Mouse (Mus musculus) left cerebral cortex, postnatal 14 days (tissue): ENCODE results near the gene Gm11938. TPM values are rescaled to one million over a fixed set of nuclear protein-coding genes. Genes with fewer than 3 reads are reported as not detected.
A peak's percentile ranks its signal among the peaks of the same experiment; 100 is the strongest.
"Not testable (repeated sequence)": the region's sequence is repeated elsewhere in the genome, so short reads cannot be mapped to it uniquely, and the experiment has no call there.

Experiments
- DNase-seq, 2 experiments: peaks; one replicate each; pipeline ENCODE4 v3.0.0; 2021 to 2022; ENCODE audit warnings: low spot score in 2 of 2, mixed read lengths in 1 of 2
- intact Hi-C: fragments of 180-260 bp; cut with DNase I; formaldehyde crosslinking; loops from one replicate; pipeline ENCODE4 v1.15.1; 2025
- long read RNA-seq, 2 experiments: library from polyadenylated mRNA; stranded (forward); transcript quantifications; one replicate each; pipeline ENCODE4 v2.0.0; 2021
- total RNA-seq, 2 experiments: library from RNA; stranded (reverse); gene quantifications; 2 replicates each; pipeline ENCODE4 v1.2.3; 2021

The Gm11938 gene
- not detected for total RNA-seq
- long read RNA-seq, experiment 1 = 0 reads
- long read RNA-seq, experiment 2 = 0 reads

GRCm38 (mm10) chr11:99603208-99603607 lies at the start of gene Gm11938:
TSS of gene Gm11938 (minus strand) at chr11:99603308.
- intact Hi-C loops, DNase-seq: not testable (repeated sequence)

DNA sequence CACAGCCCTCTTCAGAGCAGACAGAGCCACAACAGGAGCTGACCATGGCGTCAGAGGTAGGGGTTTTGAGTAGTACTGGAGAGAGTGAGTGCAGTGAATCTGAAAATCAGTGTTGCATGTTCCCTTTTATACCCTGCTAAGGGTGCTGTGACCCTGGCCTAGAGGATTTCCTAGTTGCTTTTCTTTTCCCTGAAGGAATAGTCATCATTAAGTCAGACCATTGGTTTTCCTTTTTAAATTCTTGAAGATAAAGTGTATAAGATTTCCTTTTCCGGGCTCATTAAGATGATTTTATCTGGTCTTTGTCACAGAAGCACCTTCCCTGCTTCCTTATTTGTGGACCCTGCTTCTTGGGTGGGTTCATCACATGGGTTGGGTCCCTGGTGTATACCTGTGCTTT lies 47.0 kb upstream of the Gm11938 start, which contains the start of gene Gm11555:
Gene Gm11555 (minus strand): TSS at position 101 of the 400 bp plus-strand sequence.
- intact Hi-C loops = no loop called here
- no peak for DNase-seq

DNA sequence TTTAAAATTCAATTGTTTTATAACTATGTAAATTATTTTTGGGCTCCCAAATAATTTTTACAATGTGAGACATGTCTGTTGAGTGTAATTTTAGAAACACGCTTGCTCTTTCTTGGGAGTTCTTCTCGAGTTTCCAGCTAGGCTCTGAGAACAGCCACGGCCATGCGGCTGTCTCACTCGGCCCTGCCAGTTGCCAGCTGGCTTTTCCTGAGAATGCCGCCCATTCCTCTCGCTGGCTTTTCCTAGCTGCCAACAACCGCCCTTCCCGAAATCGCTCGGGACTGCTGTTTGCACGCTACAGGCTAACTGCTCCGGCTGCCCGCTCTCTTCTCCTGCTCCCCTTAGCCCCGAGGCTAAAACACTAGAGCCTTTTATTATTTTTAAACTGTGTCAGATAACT lies 43.3 kb upstream of the Gm11938 start:
- intact Hi-C loops = no loop called here
- DNase-seq = peak in 1 of 2 experiments; percentile 15

GRCm38 (mm10) chr11:99644351-99644750 lies 41.2 kb upstream of the Gm11938 start:
- intact Hi-C loops = no loop called here
- no peak for DNase-seq

GRCm38 (mm10) chr11:99643635-99644139 lies 40.6 kb upstream of the Gm11938 start, which contains the start of gene Krtap4-7:
TSS of gene Krtap4-7 (minus strand) at chr11:99644089.
- intact Hi-C loops, DNase-seq: not testable (repeated sequence)

GRCm38 (mm10) chr11:99640926-99641325 lies 37.8 kb upstream of the Gm11938 start:
- no peak for DNase-seq
- intact Hi-C loops = no loop called here

DNA sequence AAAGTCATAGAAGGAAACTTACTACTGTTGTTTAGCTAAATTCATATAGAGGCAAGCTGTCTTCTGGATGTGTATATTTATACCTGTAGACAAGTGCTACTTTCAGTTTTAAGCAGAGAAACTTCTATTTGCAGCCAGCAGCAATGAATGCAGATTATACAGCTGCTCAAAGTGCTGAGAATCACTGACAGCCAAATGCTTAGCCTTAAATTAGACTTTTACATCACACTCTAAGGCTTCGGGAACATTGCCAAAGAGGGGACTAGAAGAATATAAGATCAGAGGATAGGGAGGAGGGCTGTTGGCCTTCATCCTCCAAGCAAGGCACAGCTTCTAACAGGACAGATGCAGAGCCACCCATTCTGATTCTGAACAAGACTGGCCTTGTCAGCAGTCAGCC lies 34.0 kb upstream of the Gm11938 start:
- DNase-seq = peak; percentile 38 to 69
- intact Hi-C loops = no loop called here

DNA sequence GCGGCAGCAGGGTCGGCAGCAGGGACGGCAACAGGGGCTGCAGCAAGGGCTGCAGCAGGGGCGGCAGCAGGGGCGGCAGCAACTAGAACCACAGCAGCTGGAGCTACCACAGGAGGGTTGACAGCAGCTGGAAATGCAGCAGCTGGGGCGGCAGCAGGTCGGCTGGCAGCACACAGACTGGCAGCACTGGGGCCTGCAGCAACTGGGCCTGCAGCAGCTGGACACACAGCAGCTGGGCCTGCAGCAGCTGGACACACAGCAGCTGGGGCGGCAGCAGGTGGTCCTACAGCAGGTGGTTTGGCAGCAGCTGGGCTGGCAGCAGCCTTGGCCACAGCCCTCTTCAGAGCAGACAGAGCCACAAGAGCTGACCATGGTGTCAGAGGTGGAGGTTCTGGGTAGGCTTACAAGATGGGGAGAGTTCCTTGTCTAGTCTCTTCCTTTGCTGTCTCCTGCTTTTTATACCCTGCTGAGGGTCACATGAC lies 31.6 kb upstream of the Gm11938 start, which contains the start of gene Krtap4-2:
Gene Krtap4-2 (minus strand): TSS at position 432 of the 482 bp plus-strand sequence.
- intact Hi-C loops = no loop called here
- no peak for DNase-seq

DNA sequence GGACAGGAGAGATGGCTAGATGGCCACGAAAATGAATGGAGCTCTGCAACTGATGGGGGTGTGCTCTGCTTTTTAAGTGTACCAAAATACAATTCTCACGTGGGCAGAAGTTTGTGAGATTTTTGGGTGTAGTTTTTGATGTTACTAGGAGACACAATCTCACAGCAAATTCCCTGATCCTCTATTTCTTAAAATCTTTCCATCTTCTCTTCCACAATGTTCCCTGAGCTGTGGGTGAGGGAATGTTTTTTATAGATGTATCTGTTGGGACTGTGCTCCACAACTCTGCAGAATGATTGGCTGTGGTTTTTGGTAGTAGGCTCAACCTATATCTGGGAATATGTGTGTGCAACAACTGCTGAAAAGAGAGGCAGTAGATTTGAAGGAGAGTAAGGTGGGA lies 30.2 kb upstream of the Gm11938 start:
- intact Hi-C loops = no loop called here
- peak; percentile 24 to 53 for DNase-seq

- intact Hi-C loops = no loop called here
- no peak for DNase-seq
Measured at GRCm38 (mm10) chr11:99630890-99631289, 27.8 kb upstream of the Gm11938 start.

DNA sequence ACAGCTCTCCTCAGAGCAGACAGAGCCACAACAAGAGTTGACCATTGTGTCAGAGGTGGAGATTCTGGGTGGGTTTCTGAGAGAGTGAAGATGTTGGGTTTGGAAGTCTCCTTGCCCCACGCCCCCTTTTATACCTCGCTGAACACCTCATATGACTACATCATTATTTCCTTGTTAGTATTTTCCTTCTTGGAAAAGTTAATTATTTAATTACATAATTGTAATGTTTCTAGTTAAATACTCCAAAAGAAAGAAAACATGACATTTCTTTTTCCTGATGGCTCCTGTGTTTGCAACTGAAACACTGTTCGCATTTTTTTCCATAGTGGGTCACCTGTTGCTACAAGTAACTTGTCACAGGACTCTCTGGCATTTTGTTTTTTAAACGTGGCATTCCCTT lies 25.0 kb upstream of the Gm11938 start, which contains the start of gene Krtap4-1:
Gene Krtap4-1 (minus strand): TSS at position 101 of the 400 bp plus-strand sequence.
- DNase-seq = no peak
- intact Hi-C loops = no loop called here

DNA sequence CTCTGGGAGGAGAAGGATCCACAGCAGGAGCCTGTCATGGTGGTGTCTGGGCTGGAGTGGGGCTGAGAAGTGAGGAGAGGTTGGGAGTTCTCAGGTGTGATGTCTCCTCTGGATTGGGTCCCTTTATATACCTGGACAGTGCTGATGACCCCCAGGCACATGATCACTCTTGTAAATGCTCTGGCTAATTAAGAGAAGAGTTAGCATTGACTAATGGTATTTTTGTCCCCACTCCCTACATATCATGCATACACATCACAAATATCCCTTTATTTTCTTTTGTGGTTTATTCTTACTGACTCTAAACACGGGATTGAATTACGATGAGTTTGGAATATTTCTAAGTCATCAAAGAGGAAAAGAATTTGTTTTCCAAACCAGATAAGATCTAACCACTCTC lies 17.2 kb upstream of the Gm11938 start, which contains the start of gene Gm11562:
Gene Gm11562 (minus strand): TSS at position 101 of the 400 bp plus-strand sequence.
- no peak for DNase-seq
- intact Hi-C loops = no loop called here

DNA sequence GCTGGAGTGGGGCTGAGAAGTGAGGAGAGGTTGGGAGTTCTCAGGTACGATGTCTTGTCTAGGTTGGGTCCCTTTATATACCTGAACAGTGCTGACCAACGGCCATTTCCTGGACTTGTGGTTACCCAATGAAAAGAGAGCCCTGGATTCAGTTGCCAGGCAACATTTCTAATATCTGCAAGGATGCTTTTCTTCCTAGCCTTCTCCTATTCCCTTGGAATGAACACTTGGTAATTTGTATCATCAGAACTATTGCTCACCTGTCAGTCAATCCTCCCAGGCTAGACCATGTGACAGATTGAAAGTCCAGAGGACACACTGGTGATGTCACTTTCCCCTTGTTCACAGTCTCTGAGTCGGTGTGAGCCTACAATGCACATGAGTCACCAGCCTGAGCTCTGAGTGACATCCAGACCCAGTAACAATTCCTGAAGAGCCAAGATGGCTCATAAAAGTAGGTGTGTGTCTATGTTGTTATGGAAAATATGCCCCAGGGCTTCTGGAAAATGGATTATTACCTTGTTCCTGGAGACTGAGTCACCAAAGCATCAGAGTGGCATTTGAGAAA lies 11.8 kb upstream of the Gm11938 start, which contains the start of gene Krtap2-4:
Gene Krtap2-4 (minus strand): TSS at position 51 of the 568 bp plus-strand sequence.
- DNase-seq = no peak
- intact Hi-C loops = no loop called here

DNA sequence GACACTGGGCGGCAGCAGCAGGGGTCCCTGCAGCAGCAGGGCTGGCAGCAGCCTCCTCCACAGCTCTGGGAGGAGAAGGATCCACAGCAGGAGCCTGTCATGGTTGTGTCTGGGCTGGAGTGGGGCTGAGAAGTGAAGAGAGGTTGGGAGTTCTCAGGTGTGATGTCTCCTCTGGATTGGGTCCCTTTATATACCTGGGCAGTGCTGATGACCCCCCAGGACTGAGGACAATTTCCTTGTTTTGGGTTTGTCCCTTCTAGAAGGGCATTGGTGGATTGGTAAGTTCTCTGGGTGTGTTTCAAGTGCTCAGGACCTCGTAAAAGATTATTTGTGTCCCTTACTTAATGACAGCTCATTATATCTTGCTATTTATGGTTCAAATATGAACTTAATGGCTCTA lies 7.0 kb upstream of the Gm11938 start, which contains the start of gene Gm11937:
Gene Gm11937 (minus strand): TSS at position 101 of the 400 bp plus-strand sequence.
- intact Hi-C loops = not testable (repeated sequence)

GRCm38 (mm10) chr11:99609126-99609525 lies 6.0 kb upstream of the Gm11938 start:
- peak; percentile 43 to 45 for DNase-seq
- intact Hi-C loops = no loop called here

More for the DNA sequence above, 7.0 kb upstream of the Gm11938 start, which contains the start of gene Gm11937:
- DNase-seq = not testable (repeated sequence)

DNA sequence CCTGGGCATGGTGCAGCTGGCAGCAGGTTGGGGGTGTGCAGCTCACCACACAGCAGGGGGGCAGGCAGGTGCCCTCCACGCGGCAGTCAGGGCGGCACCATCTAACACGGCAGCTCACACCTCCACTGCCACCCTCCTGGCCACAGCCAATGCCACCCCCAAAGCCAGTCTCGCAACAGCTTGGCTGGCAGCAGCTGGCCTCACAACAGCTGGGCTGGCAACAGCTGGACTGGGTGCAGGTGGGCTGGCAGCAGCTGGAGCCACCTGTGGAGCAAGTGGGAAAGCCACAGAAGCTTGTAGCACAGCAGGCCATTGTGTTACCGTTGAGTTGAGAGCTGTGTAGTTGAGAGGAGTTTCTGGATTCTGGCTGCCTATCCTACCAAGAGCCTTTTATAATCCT lies 5.4 kb downstream of the Gm11938 start, which contains the start of gene Krtap9-3:
Gene Krtap9-3 (minus strand): TSS at position 364 of the 400 bp plus-strand sequence.
- DNase-seq, intact Hi-C loops: not testable (repeated sequence)

- intact Hi-C loops = no loop called here
- no peak for DNase-seq
Measured at GRCm38 (mm10) chr11:99590981-99591380, 12.1 kb downstream of the Gm11938 start, which contains the start of gene Krtap1-3. TSS of gene Krtap1-3 (minus strand) at chr11:99591339.

DNA sequence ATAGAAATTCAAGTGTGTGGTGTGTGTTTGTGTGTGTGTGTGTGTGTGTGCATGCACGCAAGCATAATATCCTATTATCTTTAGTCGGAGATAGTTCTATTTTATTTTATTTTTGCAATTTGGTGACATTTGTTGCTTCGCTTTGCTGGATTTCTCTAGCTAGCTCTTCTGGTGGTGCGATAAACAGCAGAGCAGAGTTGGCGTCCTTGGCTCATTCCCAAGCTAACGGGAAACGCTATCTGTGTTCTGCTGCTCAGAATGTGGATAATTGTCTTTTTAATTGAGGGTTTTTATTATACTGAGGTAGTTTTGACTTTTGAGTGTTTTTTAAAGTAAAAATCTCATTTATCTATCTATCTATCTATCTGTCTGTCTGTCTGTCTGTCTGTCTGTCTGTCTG lies 18.0 kb downstream of the Gm11938 start:
- peak; percentile 9 to 38 for DNase-seq
- intact Hi-C loops = no loop called here

GRCm38 (mm10) chr11:99583245-99583704 lies 19.8 kb downstream of the Gm11938 start, which contains the start of gene Krtap1-4:
TSS of gene Krtap1-4 (minus strand) at chr11:99583654.
- intact Hi-C loops = loop anchor here (5.0 kb wide), 1 partner anchor 584 kb away; no protein-coding TSS in a partner anchor

GRCm38 (mm10) chr11:99581564-99581963 lies 21.5 kb downstream of the Gm11938 start:
- DNase-seq = no peak
- intact Hi-C loops = loop anchor here (5.0 kb wide), 1 partner anchor 586 kb away; no protein-coding TSS in a partner anchor

More at GRCm38 (mm10) chr11:99583245-99583704, 19.8 kb downstream of the Gm11938 start, which contains the start of gene Krtap1-4:
- DNase-seq = no peak
